Mouse (Mus musculus): ENCODE measurements at regions not wholly inside any gene's neighbourhood (a gene's known extent, or its start where the extent isn't known, plus 50 kb on each side); places are given as distances from the start of the nearest gene placed in this dataset.
A peak's percentile ranks its signal among the peaks of the same experiment; 100 is the strongest.

GRCm38 (mm10) chr4:53217608-53218290 lies 58.1 kb upstream of the Abca1 start:
- Histone ChIP-seq H3K9ac (replicated peaks; ENCODE audit: low read length) (peak overlapping the region; percentile 60), H3K9me3 (ENCODE audit: low read length) (no peaks in the 10 kb centered on the region), H3K27ac (ENCODE audit: low read length) (peak overlapping the region; percentile 72), H3K27me3 (ENCODE audit: insufficient read depth, low read length) (no peaks in the 10 kb centered on the region), H3K4me1 (ENCODE audit: insufficient read depth, low read length) (peaks cover 10% of the 10 kb centered on the region), H3K4me2 (replicated peaks; ENCODE audit: low read depth, low read length) (peak overlapping the region; percentile 95), H3K36me3 (ENCODE audit: insufficient read depth, low read length) (no peaks in the 10 kb centered on the region), H3K4me3 (ENCODE audit: low read length) (peak overlapping the region; percentile 61)
- WGBS: under 1% methylated on average over 38 of the region's 38 CpGs
- ATAC-seq (ENCODE audit: low FRiP score, low TSS enrichment): peak; percentile 96

GRCm38 (mm10) chr4:53212541-53212940 lies 52.8 kb upstream of the Abca1 start:
- Histone ChIP-seq H3K4me1 (ENCODE audit: insufficient read depth, low read length) (no peaks in the 10 kb centered on the region), H3K4me3 (ENCODE audit: low read length) (no peak overlapping the region), H3K27me3 (ENCODE audit: insufficient read depth, low read length) (no peaks in the 10 kb centered on the region), H3K27ac (ENCODE audit: low read length) (no peak overlapping the region), H3K9ac (replicated peaks; ENCODE audit: low read length) (no peak overlapping the region), H3K4me2 (replicated peaks; ENCODE audit: low read depth, low read length) (no peak overlapping the region), H3K9me3 (ENCODE audit: low read length) (no peaks in the 10 kb centered on the region), H3K36me3 (ENCODE audit: insufficient read depth, low read length) (no peaks in the 10 kb centered on the region)
- WGBS: 44% methylated on average over 4 of the region's 4 CpGs
- no peak for ATAC-seq (ENCODE audit: low FRiP score, low TSS enrichment)

- Histone ChIP-seq H3K9me3 (ENCODE audit: low read length) (no peaks in the 10 kb centered on the region), H3K4me2 (replicated peaks; ENCODE audit: low read depth, low read length) (no peak overlapping the region), H3K4me1 (ENCODE audit: insufficient read depth, low read length) (no peaks in the 10 kb centered on the region), H3K27me3 (ENCODE audit: insufficient read depth, low read length) (no peaks in the 10 kb centered on the region), H3K4me3 (ENCODE audit: low read length) (no peak overlapping the region), H3K36me3 (ENCODE audit: insufficient read depth, low read length) (no peaks in the 10 kb centered on the region), H3K27ac (ENCODE audit: low read length) (no peak overlapping the region), H3K9ac (replicated peaks; ENCODE audit: low read length) (no peak overlapping the region)
- ATAC-seq (ENCODE audit: low FRiP score, low TSS enrichment): no peak
- WGBS: 81% methylated on average over 3 of the region's 3 CpGs
Measured at GRCm38 (mm10) chr4:53210685-53211084, 51.0 kb upstream of the Abca1 start.
